Mouse (Mus musculus): ENCODE results near the gene Sox15. TPM values are rescaled to one million over a fixed set of nuclear protein-coding genes. Genes with fewer than 3 reads are reported as not detected.

Gene Sox15
- total and polyA plus RNA-seq, 3 experiments: 0.17 to 0.54 TPM; not detected in 1

DNA sequence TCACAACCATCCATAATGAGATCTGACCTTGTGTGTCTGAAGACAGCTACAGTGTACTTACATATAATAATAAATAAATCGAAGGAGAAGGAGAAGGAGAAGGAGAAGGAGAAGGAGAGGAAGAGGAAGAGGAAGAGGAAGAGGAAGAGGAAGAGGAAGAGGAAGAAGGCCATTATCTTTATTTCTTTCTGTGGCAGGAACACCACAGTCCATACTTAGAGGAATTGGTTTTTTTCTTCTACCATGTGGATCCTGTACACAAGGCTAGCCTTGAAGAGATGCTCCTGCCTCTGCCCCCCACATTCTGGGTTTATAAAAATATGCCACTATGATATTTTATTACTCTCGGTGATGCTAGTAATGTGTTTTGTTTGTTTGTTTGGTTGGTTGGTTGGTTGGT, 48.3 kb upstream of the Sox15 start:
- dilution Hi-C loops (cut with MboI; ENCODE audit: extremely low pct_ligation_motif_present, extremely low pct_unique_long_range_greater_than_20kb, low sequenced_read_pairs) (no loop called here), in situ Hi-C loops (cut with MboI; ENCODE audit: low pct_ligation_motif_present, low pct_unique_long_range_greater_than_20kb, low sequenced_read_pairs) (no loop called here)
- H3K27me3 ChIP-seq (replicated peaks): peaks cover 85% of the 10 kb centered on the region
- TF ChIP-seq PAX5 (IDR thresholded peaks at IDR 0.05; ENCODE audit: low read length): no peak
- no peak for TF ChIP-seq NELFE (IDR thresholded peaks at IDR 0.05; ENCODE audit: low read depth, low read length)
- no peak for TF ChIP-seq SMC3 (IDR thresholded peaks at IDR 0.05; ENCODE audit: low read depth, low read length)
- TF ChIP-seq SIN3A (IDR thresholded peaks at IDR 0.05; ENCODE audit: low read length): no peak
- TF ChIP-seq MXI1 (IDR thresholded peaks at IDR 0.05; ENCODE audit: low read depth, low read length): no peak
- no peak for TF ChIP-seq ZNF384 (IDR thresholded peaks at IDR 0.05; ENCODE audit: low read depth, low read length)
- no peak for TF ChIP-seq IRF4 (IDR thresholded peaks at IDR 0.05; ENCODE audit: low read depth, low read length)
- TF ChIP-seq JUN (IDR thresholded peaks at IDR 0.05; ENCODE audit: insufficient read depth, low read depth, low read length): no peak
- no peak for TF ChIP-seq MAZ (IDR thresholded peaks at IDR 0.05; ENCODE audit: low read depth, low read length)
- TF ChIP-seq KAT2A (IDR thresholded peaks at IDR 0.05; ENCODE audit: insufficient replicate concordance, low read length): no peak
- no peak for TF ChIP-seq MEF2A (IDR thresholded peaks at IDR 0.05; ENCODE audit: borderline replicate concordance, low read depth, low read length)
- no peak for TF ChIP-seq TBP (conservative IDR thresholded peaks at IDR 0.05; ENCODE audit: low read depth, low read length)
- no peak for TF ChIP-seq CHD2 (IDR thresholded peaks at IDR 0.05; ENCODE audit: low read length)
- TF ChIP-seq POLR2A (IDR thresholded peaks at IDR 0.05; ENCODE audit: low read depth, low read length): no peak
- no peak for TF ChIP-seq ZKSCAN1 (IDR thresholded peaks at IDR 0.05; ENCODE audit: borderline replicate concordance, low read depth, low read length)
- TF ChIP-seq EP300 (IDR thresholded peaks at IDR 0.05; ENCODE audit: low read length): no peak
- no peak for TF ChIP-seq TCF12 (IDR thresholded peaks at IDR 0.05; ENCODE audit: low read depth, low read length)
- no peak for TF ChIP-seq ETS1 (conservative IDR thresholded peaks at IDR 0.05; ENCODE audit: low read depth, low read length)
- H3K4me3 ChIP-seq (replicated peaks in 1 of 3; ENCODE audit: low read depth in 2 of 3, low read length in 2 of 3, poor library complexity in 1 of 3): no peak overlapping the region
- no peaks in the 10 kb centered on the region for H3K79me2 ChIP-seq (replicated peaks; ENCODE audit: control insufficient read depth, extremely low read depth, insufficient read depth, poor library complexity, severe bottlenecking)
- peaks cover 9% of the 10 kb centered on the region in 2 experiments for H3K4me1 ChIP-seq (ENCODE audit: control insufficient read depth in 1 of 2, insufficient read depth in 2 of 2)
- H3K27ac ChIP-seq (ENCODE audit: insufficient read depth, low read depth): no peak overlapping the region
- DNase-seq (ENCODE audit: extremely low read depth): no peak
- no peak overlapping the region for H3K9ac ChIP-seq (ENCODE audit: insufficient read depth, low read depth)
- no peaks in the 10 kb centered on the region for H3K36me3 ChIP-seq (replicated peaks in 1 of 2; ENCODE audit: control insufficient read depth in 1 of 2, insufficient read depth in 1 of 2, low read length in 1 of 2)
- H3K9me3 ChIP-seq (replicated peaks; ENCODE audit: low read length): no peaks in the 10 kb centered on the region
- H3K4me2 ChIP-seq (ENCODE audit: insufficient read depth, low read depth, poor library complexity, severe bottlenecking): no peak overlapping the region

DNA sequence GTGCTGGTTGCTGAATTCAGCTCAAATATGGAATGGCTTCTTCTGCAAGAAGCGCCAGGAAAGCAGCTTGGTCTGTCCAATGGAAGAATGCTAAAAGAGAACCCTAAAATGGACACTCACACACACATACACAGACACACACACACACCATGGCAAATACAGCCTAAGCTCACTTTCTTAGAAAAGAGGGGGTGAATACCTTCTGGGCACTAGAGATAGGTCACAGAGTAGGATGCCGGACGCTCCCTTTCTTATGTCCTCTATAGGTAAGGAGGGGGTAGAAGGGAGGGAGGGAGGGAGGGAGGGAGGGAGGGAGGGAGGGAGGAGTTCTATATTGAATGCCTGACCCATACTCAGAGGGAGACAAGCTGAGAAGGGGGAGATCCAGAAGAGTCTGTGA, 46.6 kb upstream of the Sox15 start:
- no peak for DNase-seq (ENCODE audit: extremely low read depth)
- no peak overlapping the region for H3K27ac ChIP-seq (ENCODE audit: insufficient read depth, low read depth)
- H3K9ac ChIP-seq (ENCODE audit: insufficient read depth, low read depth): no peak overlapping the region
- TF ChIP-seq NELFE (IDR thresholded peaks at IDR 0.05; ENCODE audit: low read depth, low read length) (no peak), MAZ (IDR thresholded peaks at IDR 0.05; ENCODE audit: low read depth, low read length) (no peak), SIN3A (IDR thresholded peaks at IDR 0.05; ENCODE audit: low read length) (no peak), MYC (IDR thresholded peaks at IDR 0.05; ENCODE audit: low read depth, low read length) (no peak), UBTF (IDR thresholded peaks at IDR 0.05; ENCODE audit: low read depth, low read length) (no peak), TCF12 (IDR thresholded peaks at IDR 0.05; ENCODE audit: low read depth, low read length) (no peak), POLR2AphosphoS2 (IDR thresholded peaks at IDR 0.05; ENCODE audit: low read depth, low read length) (no peak), ZKSCAN1 (IDR thresholded peaks at IDR 0.05; ENCODE audit: borderline replicate concordance, low read depth, low read length) (no peak), ZNF384 (IDR thresholded peaks at IDR 0.05; ENCODE audit: low read depth, low read length) (no peak), MAFK (IDR thresholded peaks at IDR 0.05; ENCODE audit: insufficient replicate concordance, low read length) (no peak)
- no peaks in the 10 kb centered on the region for H3K9me3 ChIP-seq (replicated peaks; ENCODE audit: low read length)
- H3K4me2 ChIP-seq (ENCODE audit: insufficient read depth, low read depth, poor library complexity, severe bottlenecking): no peak overlapping the region
- dilution Hi-C loops (cut with MboI; ENCODE audit: extremely low pct_ligation_motif_present, extremely low pct_unique_long_range_greater_than_20kb, low sequenced_read_pairs) (no loop called here), in situ Hi-C loops (cut with MboI; ENCODE audit: low pct_ligation_motif_present, low pct_unique_long_range_greater_than_20kb, low sequenced_read_pairs) (no loop called here)
- peaks cover 9 to 12% of the 10 kb centered on the region in 2 experiments for H3K4me1 ChIP-seq (ENCODE audit: control insufficient read depth in 1 of 2, insufficient read depth in 2 of 2)
- H3K36me3 ChIP-seq (replicated peaks in 1 of 2; ENCODE audit: control insufficient read depth in 1 of 2, insufficient read depth in 1 of 2, low read length in 1 of 2): no peaks in the 10 kb centered on the region
- H3K27me3 ChIP-seq (replicated peaks): peaks cover 84% of the 10 kb centered on the region
- no peaks in the 10 kb centered on the region for H3K79me2 ChIP-seq (replicated peaks; ENCODE audit: control insufficient read depth, extremely low read depth, insufficient read depth, poor library complexity, severe bottlenecking)
- H3K4me3 ChIP-seq (replicated peaks in 1 of 3; ENCODE audit: low read depth in 2 of 3, low read length in 2 of 3, poor library complexity in 1 of 3): no peak overlapping the region
